Mouse (Mus musculus) intestine, embryonic 15.5 days (tissue): Measurements from ENCODE around the gene Gatm. TPM values are rescaled to one million over a fixed set of nuclear protein-coding genes. Genes with fewer than 3 reads are reported as not detected.

Source experiments
- ATAC-seq: fragments of 200-750 bp; cut with Nextera tagmentation; 2 replicates; pipeline ENCODE4 v1.8.0; 2017; ENCODE audit warnings: moderate TSS enrichment, moderate library complexity
- H3K27ac ChIP-seq: fragments of 300-500 bp; sonication (generic); 2 replicates; pipeline ENCODE4 v1.5.1; 2015; ENCODE audit warnings: mild to moderate bottlenecking, inconsistent platforms
- H3K27me3 ChIP-seq: fragments of 300-500 bp; sonication (generic); replicated peaks from 2 replicates; pipeline ENCODE4 v1.6.1; 2015; ENCODE audit warnings: inconsistent platforms
- H3K36me3 ChIP-seq: fragments of 300-500 bp; sonication (generic); 2 replicates; pipeline ENCODE4 v1.6.1; 2015; ENCODE audit warnings: inconsistent platforms
- H3K4me1 ChIP-seq: fragments of 300-500 bp; sonication (generic); replicated peaks from 2 replicates; pipeline ENCODE4 v1.6.1; 2015; ENCODE audit warnings: inconsistent platforms
- H3K4me2 ChIP-seq: fragments of 300-500 bp; sonication (generic); replicated peaks from 2 replicates; pipeline ENCODE4 v1.6.1; 2015; ENCODE audit warnings: mild to moderate bottlenecking, inconsistent platforms
- H3K4me3 ChIP-seq: fragments of 300-500 bp; sonication (generic); replicated peaks from 2 replicates; pipeline ENCODE4 v1.5.1; 2015; ENCODE audit warnings: inconsistent platforms
- H3K9ac ChIP-seq: fragments of 300-500 bp; sonication (generic); 2 replicates; pipeline ENCODE4 v1.6.1; 2015; ENCODE audit warnings: inconsistent platforms
- H3K9me3 ChIP-seq: fragments of 300-500 bp; sonication (generic); 2 replicates; pipeline ENCODE4 v1.6.1; 2016; ENCODE audit warnings: inconsistent platforms
- WGBS: fragments of 180-500 bp; shearing (Covaris S2); methylation state at CpG from one replicate; pipeline ENCODE4 v1.1.7; 2015; 5-methylcytosine and 5-hydroxymethylcytosine counted together
- polyA plus RNA-seq: library from polyadenylated mRNA; unstranded; fragments of >200 nt; fragmentation: Nextera tagmentation; extraction: Ambion mirVana; gene quantifications from 2 replicates; pipeline ENCODE4 v1.2.1, GENCODE M21; 2015

Gatm gene
- polyA plus RNA-seq, 1 experiment from 2014 or later = 18.9 TPM

- Histone ChIP-seq H3K9me3 (no peaks in the 10 kb centered on the region), H3K27me3 (no peaks in the 10 kb centered on the region), H3K4me3 (peak overlapping the region; percentile 99), H3K4me2 (peak overlapping the region; percentile 92), H3K4me1 (0 out of 2 replicates have a peak, but pooled peaks cover 5% of the 10 kb centered on the region), H3K36me3 (0 out of 2 replicates have a peak, but pooled peaks cover 8% of the 10 kb centered on the region), H3K9ac (peak overlapping the region; percentile 98), H3K27ac (peak overlapping the region; percentile 81)
- WGBS = 0% methylated on average over 53 of the region's 53 CpGs
- peak; percentile 70 for ATAC-seq
Observed at GRCm38 (mm10) chr2:122631226-122631801, 20.2 kb upstream of the Gatm start.

GRCm38 (mm10) chr2:122630465-122631225 is 19.5 kb upstream of the Gatm start:
- Histone ChIP-seq H3K27me3 (no peaks in the 10 kb centered on the region), H3K36me3 (0 out of 2 replicates have a peak, but pooled peaks cover 8% of the 10 kb centered on the region), H3K9me3 (no peaks in the 10 kb centered on the region), H3K27ac (peak overlapping the region; percentile 81), H3K4me1 (0 out of 2 replicates have a peak, but pooled peaks cover 5% of the 10 kb centered on the region), H3K4me2 (peak overlapping the region; percentile 92), H3K9ac (peak overlapping the region; percentile 98), H3K4me3 (peak overlapping the region; percentile 99)
- ATAC-seq = peak; percentile 86
- WGBS = under 1% methylated on average over 75 of the region's 75 CpGs

- H3K4me1 ChIP-seq = 0 out of 2 replicates have a peak, but pooled peaks cover 5% of the 10 kb centered on the region
- peak overlapping the region; percentile 92 for H3K4me2 ChIP-seq
- 0 out of 2 replicates have a peak, but pooled peaks cover 8% of the 10 kb centered on the region for H3K36me3 ChIP-seq
- ATAC-seq = 0 out of 2 replicates have a peak, but pooled peaks have one; percentile 5
- H3K9me3 ChIP-seq = no peaks in the 10 kb centered on the region
- H3K27ac ChIP-seq = no peak overlapping the region
- peak overlapping the region; percentile 99; the same call in 1 of the 2 replicates for H3K4me3 ChIP-seq
- no peaks in the 10 kb centered on the region for H3K27me3 ChIP-seq
- WGBS = 62% methylated on average over 6 of the region's 6 CpGs
- H3K9ac ChIP-seq = 0 out of 2 replicates have a peak overlapping the region, but pooled peaks have one; percentile 98
Observed at GRCm38 (mm10) chr2:122629871-122630270, 18.8 kb upstream of the Gatm start.

GRCm38 (mm10) chr2:122628976-122629375 is 17.9 kb upstream of the Gatm start:
- Histone ChIP-seq H3K4me2 (no peak overlapping the region), H3K4me3 (no peak overlapping the region), H3K27ac (no peak overlapping the region), H3K4me1 (0 out of 2 replicates have a peak, but pooled peaks cover 5% of the 10 kb centered on the region), H3K9ac (no peak overlapping the region), H3K27me3 (no peaks in the 10 kb centered on the region), H3K9me3 (no peaks in the 10 kb centered on the region), H3K36me3 (0 out of 2 replicates have a peak, but pooled peaks cover 8% of the 10 kb centered on the region)
- WGBS = 0% methylated on average over 7 of the region's 7 CpGs
- ATAC-seq = peak; percentile 32; the same call in 1 of the 2 replicates

GRCm38 (mm10) chr2:122625930-122626329 is 14.8 kb upstream of the Gatm start:
- no peak overlapping the region for H3K4me2 ChIP-seq
- no peak for ATAC-seq
- H3K9me3 ChIP-seq = no peaks in the 10 kb centered on the region
- no peaks in the 10 kb centered on the region for H3K4me1 ChIP-seq
- H3K4me3 ChIP-seq = no peak overlapping the region
- H3K27ac ChIP-seq = no peak overlapping the region
- no peaks in the 10 kb centered on the region for H3K36me3 ChIP-seq
- no peak overlapping the region for H3K9ac ChIP-seq
- 53% methylated on average over 7 of the region's 7 CpGs for whole genome bisulfite sequencing
- H3K27me3 ChIP-seq = no peaks in the 10 kb centered on the region

GRCm38 (mm10) chr2:122621337-122622110 is 10.4 kb upstream of the Gatm start:
- WGBS = 78% methylated on average over 9 of the region's 9 CpGs
- no peak overlapping the region for H3K9ac ChIP-seq

GRCm38 (mm10) chr2:122618719-122619118 is 7.6 kb upstream of the Gatm start:
- ATAC-seq = no peak
- Histone ChIP-seq H3K9ac (no peak overlapping the region), H3K27ac (no peak overlapping the region), H3K9me3 (no peaks in the 10 kb centered on the region), H3K4me2 (no peak overlapping the region), H3K4me3 (no peak overlapping the region), H3K36me3 (no peaks in the 10 kb centered on the region), H3K4me1 (no peaks in the 10 kb centered on the region), H3K27me3 (no peaks in the 10 kb centered on the region)
- WGBS = 64% methylated on average over 4 of the region's 4 CpGs

More at GRCm38 (mm10) chr2:122621337-122622110, 10.4 kb upstream of the Gatm start:
- Histone ChIP-seq H3K9me3 (no peaks in the 10 kb centered on the region), H3K27me3 (no peaks in the 10 kb centered on the region), H3K36me3 (no peaks in the 10 kb centered on the region), H3K4me2 (no peak overlapping the region), H3K27ac (no peak overlapping the region), H3K4me3 (no peak overlapping the region), H3K4me1 (no peaks in the 10 kb centered on the region)
- no peak for ATAC-seq

- Histone ChIP-seq H3K9me3 (no peaks in the 10 kb centered on the region), H3K36me3 (no peaks in the 10 kb centered on the region), H3K4me3 (no peak overlapping the region), H3K27ac (no peak overlapping the region), H3K4me1 (no peaks in the 10 kb centered on the region), H3K4me2 (no peak overlapping the region), H3K9ac (no peak overlapping the region), H3K27me3 (no peaks in the 10 kb centered on the region; the same call in 1 of the 2 replicates)
- 81% methylated on average over 6 of the region's 6 CpGs for WGBS
- no peak for ATAC-seq
Observed at GRCm38 (mm10) chr2:122617792-122618191, 6.7 kb upstream of the Gatm start.

GRCm38 (mm10) chr2:122616237-122616636 is 5.1 kb upstream of the Gatm start:
- Histone ChIP-seq H3K4me2 (no peak overlapping the region), H3K27me3 (no peaks in the 10 kb centered on the region; the same call in 1 of the 2 replicates), H3K27ac (no peak overlapping the region), H3K4me3 (no peak overlapping the region), H3K9me3 (no peaks in the 10 kb centered on the region), H3K36me3 (no peaks in the 10 kb centered on the region), H3K9ac (no peak overlapping the region), H3K4me1 (no peaks in the 10 kb centered on the region)
- 74% methylated on average over 6 of the region's 6 CpGs for WGBS
- no peak for ATAC-seq

- Histone ChIP-seq H3K27me3 (peaks cover 7% of the 10 kb centered on the region; the same call in 1 of the 2 replicates), H3K4me1 (peaks cover 3% of the 10 kb centered on the region; the same call in 1 of the 2 replicates), H3K4me3 (peak overlapping the region; percentile 52), H3K9me3 (no peaks in the 10 kb centered on the region), H3K27ac (no peak overlapping the region), H3K4me2 (peak overlapping the region; percentile 95), H3K36me3 (no peaks in the 10 kb centered on the region), H3K9ac (no peak overlapping the region)
- WGBS = 78% methylated on average over 4 of the region's 4 CpGs
- ATAC-seq = no peak
Observed at GRCm38 (mm10) chr2:122611654-122611973, 511 bp upstream of the Gatm start.

- Histone ChIP-seq H3K27ac (no peak overlapping the region), H3K4me2 (no peak overlapping the region), H3K9ac (no peak overlapping the region), H3K4me3 (no peak overlapping the region), H3K36me3 (no peaks in the 10 kb centered on the region), H3K27me3 (peaks cover 7% of the 10 kb centered on the region; the same call in 1 of the 2 replicates), H3K4me1 (peaks cover 3% of the 10 kb centered on the region; the same call in 1 of the 2 replicates), H3K9me3 (no peaks in the 10 kb centered on the region)
- WGBS = 72% methylated on average over 9 of the region's 9 CpGs
- no peak for ATAC-seq
Observed at GRCm38 (mm10) chr2:122608820-122609219, 2.3 kb downstream of the Gatm start.

- ATAC-seq = 0 out of 2 replicates have a peak, but pooled peaks have one; percentile 6
Observed at GRCm38 (mm10) chr2:122605829-122606228, 5.3 kb downstream of the Gatm start.

More at GRCm38 (mm10) chr2:122605829-122606228, 5.3 kb downstream of the Gatm start:
- Histone ChIP-seq H3K4me1 (peaks cover 2% of the 10 kb centered on the region; the same call in 1 of the 2 replicates), H3K4me2 (no peak overlapping the region), H3K27ac (no peak overlapping the region), H3K36me3 (no peaks in the 10 kb centered on the region), H3K4me3 (no peak overlapping the region), H3K9me3 (no peaks in the 10 kb centered on the region), H3K27me3 (0 out of 2 replicates have a peak, but pooled peaks cover 5% of the 10 kb centered on the region), H3K9ac (no peak overlapping the region)
- WGBS = 80% methylated on average over 5 of the region's 5 CpGs
